Mouse (Mus musculus) thymus, adult 2 months (tissue): Measurements from ENCODE around the gene Cenpt. TPM values are rescaled to one million over a fixed set of nuclear protein-coding genes. Genes with fewer than 3 reads are reported as not detected.

Source experiments
- DNase-seq: peaks from one replicate; pipeline ENCODE4 v3.0.0; 2021
- H3K27ac ChIP-seq: fragments of 200-500 bp; 2 replicates; pipeline ENCODE4 v1.5.1; 2012; ENCODE audit warnings: low read length, control low read depth; ENCODE audit not compliant: control insufficient read depth, insufficient read depth
- H3K27me3 ChIP-seq: fragments of 200-500 bp; 2 replicates; pipeline ENCODE4 v1.6.1; 2012; ENCODE audit warnings: mild to moderate bottlenecking, low read length, moderate library complexity, mixed read lengths; ENCODE audit not compliant: control insufficient read depth, insufficient read depth
- H3K36me3 ChIP-seq: fragments of 200-500 bp; 2 replicates; pipeline ENCODE4 v1.6.1; 2012; ENCODE audit warnings: mild to moderate bottlenecking, low read length, moderate library complexity; ENCODE audit not compliant: control insufficient read depth, insufficient read depth
- H3K4me1 ChIP-seq: fragments of 200-500 bp; replicated peaks from 2 replicates; pipeline ENCODE4 v1.6.1; 2012; ENCODE audit warnings: low read length; ENCODE audit not compliant: control insufficient read depth, insufficient read depth
- H3K4me3 ChIP-seq: fragments of 200-500 bp; 2 replicates; pipeline ENCODE4 v1.5.1; 2012; ENCODE audit warnings: mild to moderate bottlenecking, low read length, control low read depth, moderate library complexity; ENCODE audit not compliant: control insufficient read depth, insufficient read depth
- CTCF ChIP-seq: fragments of 200-500 bp; IDR thresholded peaks from 2 replicates; pipeline ENCODE4 v1.5.1; 2012; ENCODE audit warnings: mild to moderate bottlenecking, control low read depth, low read length, moderate library complexity, borderline replicate concordance; ENCODE audit not compliant: control insufficient read depth, poor library complexity, insufficient read depth; ENCODE audit errors: extremely low read depth
- POLR2A ChIP-seq: fragments of 200-500 bp; IDR thresholded peaks from 2 replicates; pipeline ENCODE4 v1.6.1; 2012; ENCODE audit warnings: mild to moderate bottlenecking, low read length, control low read depth, moderate library complexity; ENCODE audit not compliant: control insufficient read depth, poor library complexity, insufficient read depth; ENCODE audit errors: extremely low read depth
- WGBS: fragments of 180-500 bp; shearing (Covaris S2); methylation state at CpG from one replicate; pipeline ENCODE4 v1.1.7; 2018; 5-methylcytosine and 5-hydroxymethylcytosine counted together
- polyA plus RNA-seq: library from polyadenylated mRNA; depleted of rRNA; stranded (reverse); fragments of >200 nt; gene quantifications from 2 replicates; pipeline ENCODE4 v1.2.3, GENCODE M21; 2012; rRNA removed

Cenpt gene
- polyA plus RNA-seq, 1 experiment = 53.2 TPM

GRCm38 (mm10) chr8:105801153-105801904 lies 51.7 kb downstream of the Cenpt start:
- 95% methylated on average over 6 of the region's 6 CpGs for WGBS
- H3K4me1 ChIP-seq = no peaks in the 10 kb centered on the region
- no peak overlapping the region for H3K27ac ChIP-seq
- peaks cover 9% of the 10 kb centered on the region; the same call in 1 of the 2 replicates for H3K36me3 ChIP-seq
- no peak overlapping the region for H3K4me3 ChIP-seq
- no peak for TF ChIP-seq POLR2A
- no peak for TF ChIP-seq CTCF
- DNase-seq = no peak
- no peaks in the 10 kb centered on the region for H3K27me3 ChIP-seq

- Histone ChIP-seq H3K27ac (no peak overlapping the region), H3K36me3 (no peaks in the 10 kb centered on the region), H3K4me3 (no peak overlapping the region), H3K27me3 (no peaks in the 10 kb centered on the region), H3K4me1 (no peaks in the 10 kb centered on the region)
- 90% methylated on average over 8 of the region's 8 CpGs for WGBS
- DNase-seq = no peak
- TF ChIP-seq POLR2A (no peak), CTCF (no peak)
These were observed 53.8 kb downstream of the Cenpt start for GRCm38 (mm10) chr8:105799091-105799812.

GRCm38 (mm10) chr8:105798408-105798807 lies 54.7 kb downstream of the Cenpt start:
- WGBS = 96% methylated on average over 5 of the region's 5 CpGs
- Histone ChIP-seq H3K27me3 (no peaks in the 10 kb centered on the region), H3K27ac (no peak overlapping the region), H3K36me3 (no peaks in the 10 kb centered on the region), H3K4me1 (peaks cover 4% of the 10 kb centered on the region; the same call in 1 of the 2 replicates), H3K4me3 (no peak overlapping the region)
- TF ChIP-seq POLR2A = no peak
- TF ChIP-seq CTCF = no peak
- no peak for DNase-seq

- Histone ChIP-seq H3K27ac (no peak overlapping the region), H3K4me3 (no peak overlapping the region), H3K36me3 (no peaks in the 10 kb centered on the region), H3K27me3 (no peaks in the 10 kb centered on the region), H3K4me1 (peaks cover 7% of the 10 kb centered on the region; the same call in 1 of the 2 replicates)
- WGBS = 87% methylated on average over 1 of the region's 1 CpGs
- DNase-seq = no peak
- TF ChIP-seq POLR2A (no peak), CTCF (no peak)
These were observed 57.3 kb downstream of the Cenpt start for GRCm38 (mm10) chr8:105795785-105796184.

Other genes starting within 250 kb of the Cenpt start
- 125 and 128 TPM in 2 replicates for gene Ripor1, start 248.0 kb downstream of the Cenpt start, polyA plus RNA-seq
- 67.0 and 89.4 TPM in 2 replicates for gene Ctcf, start 216.7 kb downstream of the Cenpt start, polyA plus RNA-seq
- gene Agrp, start 215.9 kb downstream of the Cenpt start, polyA plus RNA-seq = 0.52 and 1.00 TPM in 2 replicates
- 408 and 419 TPM in 2 replicates for gene Carmil2, start 167.0 kb downstream of the Cenpt start, polyA plus RNA-seq
- 118 and 122 TPM in 2 replicates for gene Acd, start 152.2 kb downstream of the Cenpt start, polyA plus RNA-seq
- gene Pard6a, start 152.1 kb downstream of the Cenpt start, polyA plus RNA-seq = 29.7 and 30.7 TPM in 2 replicates
- gene 4933405L10Rik, start 145.6 kb downstream of the Cenpt start, polyA plus RNA-seq = not detected in 2 replicates
- 46.7 and 53.9 TPM in 2 replicates for gene Enkd1, start 145.1 kb downstream of the Cenpt start, polyA plus RNA-seq
- gene Gfod2, start 94.6 kb downstream of the Cenpt start, polyA plus RNA-seq = 7.3 and 8.5 TPM in 2 replicates
- gene Ranbp10, start 25.9 kb downstream of the Cenpt start, polyA plus RNA-seq = 47.1 and 53.0 TPM in 2 replicates
- gene Tsnaxip1, start 25.5 kb downstream of the Cenpt start, polyA plus RNA-seq = 0.05 TPM in 2 replicates
- gene Thap11, start 1.9 kb upstream of the Cenpt start, polyA plus RNA-seq = 75.3 and 84.9 TPM in 2 replicates
- 52.4 and 54.4 TPM in 2 replicates for gene Nutf2, start 7.3 kb upstream of the Cenpt start, polyA plus RNA-seq
- 193 and 207 TPM in 2 replicates for gene Edc4, start 27.6 kb upstream of the Cenpt start, polyA plus RNA-seq
- gene Nrn1l, start 40.3 kb upstream of the Cenpt start, polyA plus RNA-seq = 5.0 and 5.3 TPM in 2 replicates
- gene Pskh1, start 47.2 kb upstream of the Cenpt start, polyA plus RNA-seq = 51.2 and 56.5 TPM in 2 replicates
- gene Ctrl, start 80.6 kb upstream of the Cenpt start, polyA plus RNA-seq = 6.9 and 8.4 TPM in 2 replicates
- 375 and 484 TPM in 2 replicates for gene Psmb10, start 85.2 kb upstream of the Cenpt start, polyA plus RNA-seq
- gene Lcat, start 90.1 kb upstream of the Cenpt start, polyA plus RNA-seq = 5.3 and 6.0 TPM in 2 replicates
- gene Slc12a4, start 112.8 kb upstream of the Cenpt start, polyA plus RNA-seq = 69.3 TPM in 2 replicates
- gene Dpep3, start 126.2 kb upstream of the Cenpt start, polyA plus RNA-seq = 0.09 TPM in 1 of 2 replicates, not detected in the other
- gene Dus2, start 138.1 kb upstream of the Cenpt start, polyA plus RNA-seq = 19.8 and 22.3 TPM in 2 replicates
- not detected in 2 replicates for gene Dpep2nb, start 152.7 kb upstream of the Cenpt start, polyA plus RNA-seq
- 16.7 and 20.3 TPM in 2 replicates for gene Ddx28, start 158.6 kb upstream of the Cenpt start, polyA plus RNA-seq
- gene Nfatc3, start 205.6 kb upstream of the Cenpt start, polyA plus RNA-seq = 161 and 186 TPM in 2 replicates